Mouse (Mus musculus) kidney, postnatal 0 days (tissue): ENCODE results near the gene Gm10974. TPM values are rescaled to one million over a fixed set of nuclear protein-coding genes. Genes with fewer than 3 reads are reported as not detected.

Experiments used
- ATAC-seq: fragments of 200-750 bp; cut with Nextera tagmentation; replicated peaks from 2 replicates; pipeline ENCODE4 v1.8.0; 2017; ENCODE audit warnings: low read depth, moderate number of reproducible peaks, moderate TSS enrichment, moderate library complexity; ENCODE audit not compliant: low FRiP score
- DNase-seq: peaks from one replicate; pipeline ENCODE4 v3.0.0-alpha.2; 2016; ENCODE audit warnings: low spot score
- H3K27ac ChIP-seq: fragments of 300-500 bp; sonication (generic); 2 replicates; pipeline ENCODE4 v1.5.1; 2014; ENCODE audit warnings: mild to moderate bottlenecking
- H3K27me3 ChIP-seq: fragments of 300-500 bp; sonication (generic); 2 replicates; pipeline ENCODE4 v1.6.1; 2014; ENCODE audit warnings: low read length, mixed read lengths; ENCODE audit not compliant: insufficient read depth
- H3K36me3 ChIP-seq: fragments of 300-500 bp; sonication (generic); 2 replicates; pipeline ENCODE4 v1.6.1; 2014; ENCODE audit warnings: low read length, mixed read lengths; ENCODE audit not compliant: insufficient read depth
- H3K4me1 ChIP-seq: fragments of 300-500 bp; sonication (generic); replicated peaks from 2 replicates; pipeline ENCODE4 v1.6.1; 2014; ENCODE audit warnings: antibody characterized with exemption, low read length, mixed read lengths; ENCODE audit not compliant: insufficient read depth
- H3K4me2 ChIP-seq: fragments of 300-500 bp; sonication (generic); 2 replicates; pipeline ENCODE4 v1.6.1; 2014; ENCODE audit warnings: mild to moderate bottlenecking, low read length, moderate library complexity, mixed read lengths
- H3K4me3 ChIP-seq: fragments of 300-500 bp; sonication (generic); replicated peaks from 2 replicates; pipeline ENCODE4 v1.5.1; 2014; ENCODE audit warnings: low read depth, low read length
- H3K9ac ChIP-seq: fragments of 300-500 bp; sonication (generic); 2 replicates; pipeline ENCODE4 v1.6.1; 2014; ENCODE audit warnings: low read depth, low read length
- H3K9me3 ChIP-seq: fragments of 300-500 bp; sonication (generic); replicated peaks from 2 replicates; pipeline ENCODE4 v1.6.1; 2016; ENCODE audit warnings: low read length, inconsistent platforms, mixed read lengths
- CTCF ChIP-seq: IDR thresholded peaks from 2 replicates; pipeline ENCODE4 v1.5.1; 2016; ENCODE audit warnings: antibody characterized with exemption, low read depth, mild to moderate bottlenecking, moderate library complexity
- WGBS: fragments of 180-500 bp; shearing (Covaris S2); extraction: QIAGEN DNeasy Blood & Tissue Kit; methylation state at CpG from one replicate; pipeline ENCODE4 v1.1.7; 2014; 5-methylcytosine and 5-hydroxymethylcytosine counted together
- microRNA-seq: library from miRNA; unstranded; fragments of <30 nt; microRNA quantifications from one replicate; pipeline ENCODE4, GENCODE M21; 2016
- polyA plus RNA-seq: library from polyadenylated mRNA; unstranded; fragments of >200 nt; fragmentation: Nextera tagmentation; extraction: Ambion mirVana; gene quantifications from 2 replicates; pipeline ENCODE4 v1.2.1, GENCODE M21; 2015

The Gm10974 gene
- polyA plus RNA-seq, 1 experiment from 2014 or later = not detected

GRCm38 (mm10) chr7:66418981-66419380 lies 53.3 kb downstream of the Gm10974 start:
- Histone ChIP-seq H3K4me1 (no peaks in the 10 kb centered on the region), H3K36me3 (no peaks in the 10 kb centered on the region), H3K4me3 (no peak overlapping the region), H3K9me3 (no peaks in the 10 kb centered on the region), H3K9ac (no peak overlapping the region), H3K27ac (no peak overlapping the region), H3K4me2 (no peak overlapping the region), H3K27me3 (no peaks in the 10 kb centered on the region)
- 57% methylated on average over 12 of the region's 12 CpGs for WGBS
- DNase-seq (no peak), ATAC-seq (no peak)
- TF ChIP-seq CTCF = no peak

GRCm38 (mm10) chr7:66421903-66422302 lies 56.2 kb downstream of the Gm10974 start:
- H3K27me3 ChIP-seq = peaks cover 11% of the 10 kb centered on the region; the same call in 1 of the 2 replicates
- TF ChIP-seq CTCF = no peak
- peaks cover 1% of the 10 kb centered on the region; the same call in 1 of the 2 replicates for H3K4me1 ChIP-seq
- H3K9ac ChIP-seq = no peak overlapping the region
- no peak for DNase-seq
- H3K9me3 ChIP-seq = no peaks in the 10 kb centered on the region
- H3K27ac ChIP-seq = no peak overlapping the region
- no peaks in the 10 kb centered on the region for H3K36me3 ChIP-seq
- no peak overlapping the region for H3K4me2 ChIP-seq
- H3K4me3 ChIP-seq = no peak overlapping the region
- ATAC-seq = no peak
- 68% methylated on average over 8 of the region's 8 CpGs for WGBS

GRCm38 (mm10) chr7:66427053-66427436 lies 61.3 kb downstream of the Gm10974 start:
- peak overlapping the region; percentile 96 for H3K4me2 ChIP-seq
- peak overlapping the region; percentile 41 for H3K9ac ChIP-seq
- TF ChIP-seq CTCF = no peak
- peak; percentile 48 for ATAC-seq
- peaks cover 11% of the 10 kb centered on the region for H3K27me3 ChIP-seq
- no peak overlapping the region for H3K27ac ChIP-seq
- no peak for DNase-seq
- no peaks in the 10 kb centered on the region for H3K9me3 ChIP-seq
- H3K4me1 ChIP-seq = peaks cover 8% of the 10 kb centered on the region; the same call in 1 of the 2 replicates
- H3K4me3 ChIP-seq = peak overlapping the region; percentile 59
- 1% methylated on average over 23 of the region's 23 CpGs for WGBS
- no peaks in the 10 kb centered on the region for H3K36me3 ChIP-seq

GRCm38 (mm10) chr7:66427437-66428161 lies 61.9 kb downstream of the Gm10974 start, which contains the start of gene Aldh1a3:
Aldh1a3 (minus strand) TSS chr7:66427517.
- peak within 1 kb of the TSS; percentile 96 for H3K4me2 ChIP-seq
- no peak within 1 kb of the TSS for H3K27ac ChIP-seq
- ATAC-seq = peak; percentile 77
- peaks cover 11% of the 10 kb centered on the region for H3K27me3 ChIP-seq
- peak within 1 kb of the TSS; percentile 41 for H3K9ac ChIP-seq
- under 1% methylated on average over 50 of the region's 56 CpGs for WGBS
- no peaks in the 10 kb centered on the region for H3K36me3 ChIP-seq
- peaks cover 8% of the 10 kb centered on the region; the same call in 1 of the 2 replicates for H3K4me1 ChIP-seq
- H3K9me3 ChIP-seq = no peaks in the 10 kb centered on the region
- peak; percentile 66 for DNase-seq
- H3K4me3 ChIP-seq = peak within 1 kb of the TSS; percentile 59
- TF ChIP-seq CTCF = no peak

GRCm38 (mm10) chr7:66434453-66434935 lies 68.8 kb downstream of the Gm10974 start:
- no peak overlapping the region for H3K27ac ChIP-seq
- no peak overlapping the region for H3K4me2 ChIP-seq
- no peak for ATAC-seq
- H3K36me3 ChIP-seq = no peaks in the 10 kb centered on the region
- DNase-seq = peak; percentile 82
- TF ChIP-seq CTCF = peak; percentile 98
- no peak overlapping the region for H3K9ac ChIP-seq
- no peaks in the 10 kb centered on the region for H3K27me3 ChIP-seq
- peaks cover 3% of the 10 kb centered on the region; the same call in 1 of the 2 replicates for H3K4me1 ChIP-seq
- WGBS = 26% methylated on average over 10 of the region's 10 CpGs
- no peaks in the 10 kb centered on the region for H3K9me3 ChIP-seq
- H3K4me3 ChIP-seq = no peak overlapping the region

Small RNA genes lying within 50 kb of the gene (microRNA-seq; reads per million reads assigned to microRNA genes)
- not detected for gene Mir7057

Other genes with a start within 250 kb of the Gm10974 start
- gene Lrrk1, start 22.4 kb downstream of the Gm10974 start, polyA plus RNA-seq = 8.5 and 10.4 TPM in 2 replicates
- gene Aldh1a3, start 61.6 kb downstream of the Gm10974 start, polyA plus RNA-seq = 47.0 and 54.1 TPM in 2 replicates